Mouse (Mus musculus) forebrain, embryonic 16.5 days (tissue): ENCODE data around the gene B3gat3. TPM values are rescaled to one million over a fixed set of nuclear protein-coding genes. Genes with fewer than 3 reads are reported as not detected.
"Not testable (repeated sequence)": the region's sequence is repeated elsewhere in the genome, so short reads cannot be mapped to it uniquely, and the experiment has no call there.

Experiments used
- ATAC-seq: fragments of 200-750 bp; cut with Nextera tagmentation; 2 replicates; pipeline ENCODE4 v1.8.0; 2017; ENCODE audit warnings: mild to moderate bottlenecking, moderate library complexity
- H3K27ac ChIP-seq: fragments of 300-500 bp; sonication (generic); 2 replicates; pipeline ENCODE4 v1.5.1; 2014; ENCODE audit warnings: low read length, control low read depth
- H3K27me3 ChIP-seq: fragments of 300-500 bp; sonication (generic); replicated peaks from 2 replicates; pipeline ENCODE4 v1.6.1; 2014; ENCODE audit warnings: low read length; ENCODE audit not compliant: control insufficient read depth, insufficient read depth
- H3K36me3 ChIP-seq: fragments of 300-500 bp; sonication (generic); 2 replicates; pipeline ENCODE4 v1.6.1; 2014; ENCODE audit not compliant: control insufficient read depth, insufficient read depth
- H3K4me1 ChIP-seq: fragments of 300-500 bp; sonication (generic); replicated peaks from 2 replicates; pipeline ENCODE4 v1.6.1; 2014; ENCODE audit warnings: low read length; ENCODE audit not compliant: control insufficient read depth, insufficient read depth
- H3K4me2 ChIP-seq: fragments of 300-500 bp; sonication (generic); 2 replicates; pipeline ENCODE4 v1.6.1; 2014; ENCODE audit warnings: mild to moderate bottlenecking, low read length, control low read depth
- H3K4me3 ChIP-seq: fragments of 300-500 bp; sonication (generic); replicated peaks from 2 replicates; pipeline ENCODE4 v1.5.1; 2014; ENCODE audit warnings: mild to moderate bottlenecking, low read length, control low read depth
- H3K9ac ChIP-seq: fragments of 300-500 bp; sonication (generic); replicated peaks from 2 replicates; pipeline ENCODE4 v1.6.1; 2014; ENCODE audit warnings: low read depth, low read length, control low read depth
- H3K9me3 ChIP-seq: fragments of 300-500 bp; sonication (generic); 2 replicates; pipeline ENCODE4 v1.6.1; 2016; ENCODE audit warnings: low read length; ENCODE audit not compliant: control insufficient read depth
- WGBS: fragments of 180-500 bp; shearing (Covaris S2); extraction: QIAGEN DNeasy Blood & Tissue Kit; methylation state at CpG from one replicate; pipeline ENCODE4 v1.1.7; 2014; 5-methylcytosine and 5-hydroxymethylcytosine counted together
- polyA plus RNA-seq: library from polyadenylated mRNA; unstranded; fragments of >200 nt; fragmentation: Nextera tagmentation; extraction: Ambion mirVana; gene quantifications from 2 replicates; pipeline ENCODE4 v1.2.1, GENCODE M21; 2015

Gene B3gat3
- polyA plus RNA-seq, result 67.3 and 75.9 TPM in 2 replicates

DNA sequence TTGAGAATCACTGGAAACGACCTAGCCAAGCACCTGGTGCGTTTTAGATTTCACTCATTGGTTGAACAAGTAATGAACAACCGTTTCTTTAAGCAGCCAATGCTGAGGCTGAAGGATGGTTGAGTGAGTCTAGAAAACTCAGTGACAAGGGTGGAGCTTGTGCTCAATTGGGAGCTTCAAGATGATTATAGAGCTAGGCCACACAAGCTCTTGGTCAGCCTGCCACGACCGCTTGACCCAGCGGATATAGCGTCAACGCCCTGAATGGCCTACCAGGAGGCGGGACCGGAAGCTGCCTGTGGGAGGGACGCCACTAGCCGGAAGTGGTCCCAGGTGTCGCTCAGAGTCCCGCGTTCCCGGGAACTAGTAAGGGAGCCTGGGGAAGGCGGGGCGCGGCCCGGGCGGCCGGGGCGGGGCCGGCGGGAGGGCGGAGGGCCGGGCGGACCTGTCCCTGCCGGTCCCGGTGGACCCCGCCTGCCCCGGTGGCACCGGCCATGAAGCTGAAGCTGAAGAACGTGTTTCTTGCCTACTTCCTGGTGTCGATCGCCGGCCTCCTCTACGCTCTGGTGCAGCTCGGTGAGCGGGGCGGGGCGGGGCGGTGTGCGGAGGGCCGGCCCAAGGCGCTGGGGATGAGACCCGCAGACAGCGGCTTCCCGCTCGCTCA, at the start of gene B3gat3:
Gene B3gat3 (plus strand): TSS at position 302 of the 664 bp plus-strand sequence.
- peak; percentile 97 for ATAC-seq
- peak within 1 kb of the TSS; percentile 91 for H3K9ac ChIP-seq
- peak within 1 kb of the TSS; percentile 92 for H3K4me2 ChIP-seq
- H3K4me3 ChIP-seq, result peak within 1 kb of the TSS; percentile 91
- WGBS, result 2% methylated on average over 48 of the region's 50 CpGs
- peaks cover 17% of the 10 kb centered on the region for H3K4me1 ChIP-seq
- H3K36me3 ChIP-seq, result peaks cover 18% of the 10 kb centered on the region
- no peaks in the 10 kb centered on the region for H3K9me3 ChIP-seq
- no peaks in the 10 kb centered on the region for H3K27me3 ChIP-seq
- peak within 1 kb of the TSS; percentile 63 for H3K27ac ChIP-seq

GRCm38 (mm10) chr19:8870381-8870780, 49.8 kb upstream of the B3gat3 start:
- WGBS, result 75% methylated on average over 3 of the region's 3 CpGs
- not testable (repeated sequence) for H3K9me3 ChIP-seq, H3K27ac ChIP-seq, H3K4me3 ChIP-seq, ATAC-seq, H3K27me3 ChIP-seq, H3K4me2 ChIP-seq, H3K9ac ChIP-seq
- H3K36me3 ChIP-seq, result peaks cover 12% of the 10 kb centered on the region; the same call in 1 of the 2 replicates
- peaks cover 14% of the 10 kb centered on the region for H3K4me1 ChIP-seq

GRCm38 (mm10) chr19:8870838-8871237, 49.3 kb upstream of the B3gat3 start:
- peak; percentile 30 for ATAC-seq
- H3K4me2 ChIP-seq, result peak overlapping the region; percentile 58
- peak overlapping the region; percentile 73 for H3K4me3 ChIP-seq
- H3K27ac ChIP-seq, result 0 out of 2 replicates have a peak overlapping the region, but pooled peaks have one; percentile 41
- peaks cover 13% of the 10 kb centered on the region; the same call in 1 of the 2 replicates for H3K36me3 ChIP-seq
- peak overlapping the region; percentile 61 for H3K9ac ChIP-seq
- H3K4me1 ChIP-seq, result peaks cover 14% of the 10 kb centered on the region
- H3K9me3 ChIP-seq, result no peaks in the 10 kb centered on the region
- 62% methylated on average over 9 of the region's 9 CpGs for WGBS
- no peaks in the 10 kb centered on the region for H3K27me3 ChIP-seq

GRCm38 (mm10) chr19:8871267-8872186, 48.6 kb upstream of the B3gat3 start, which contains the start of gene Ubxn1:
Ubxn1 (plus strand) TSS chr19:8871496.
- Histone ChIP-seq H3K27ac (peak within 1 kb of the TSS; percentile 68), H3K36me3 (peaks cover 16% of the 10 kb centered on the region; the same call in 1 of the 2 replicates), H3K9ac (peak within 1 kb of the TSS; percentile 74), H3K4me1 (peaks cover 14% of the 10 kb centered on the region), H3K4me2 (peak within 1 kb of the TSS; percentile 93), H3K4me3 (peak within 1 kb of the TSS; percentile 73), H3K9me3 (no peaks in the 10 kb centered on the region), H3K27me3 (no peaks in the 10 kb centered on the region)
- ATAC-seq, result peak; percentile 97
- under 1% methylated on average over 53 of the region's 59 CpGs for WGBS

DNA sequence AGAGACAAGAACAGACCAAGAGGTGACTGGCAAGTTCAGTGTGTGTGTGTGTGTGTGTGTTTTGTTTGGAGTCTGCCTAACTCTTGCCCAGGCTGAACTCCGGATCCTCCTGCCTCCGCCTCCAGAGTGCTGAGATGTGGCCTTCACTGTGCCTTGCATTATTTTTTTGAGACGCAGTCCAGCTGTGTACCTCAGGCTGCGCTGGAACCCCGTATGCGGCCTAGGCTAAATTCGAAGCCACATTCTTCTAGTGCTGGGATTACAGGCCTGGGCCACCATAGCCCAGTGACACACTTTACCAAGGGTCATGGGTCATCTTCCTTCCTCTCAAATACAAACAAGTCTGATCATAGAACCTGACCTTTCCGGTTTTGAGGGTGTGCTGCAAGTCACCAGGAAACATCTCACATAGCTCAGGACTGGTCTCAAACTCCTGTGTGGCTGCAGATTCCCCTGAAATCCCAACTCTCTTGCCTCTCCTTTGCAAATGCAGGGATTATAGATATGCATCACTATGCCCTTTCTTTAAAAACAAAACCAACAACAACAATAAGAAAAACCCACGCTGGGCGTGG, 47.8 kb upstream of the B3gat3 start:
- H3K27ac ChIP-seq, result no peak overlapping the region
- 82% methylated on average over 10 of the region's 10 CpGs for WGBS
- H3K4me2 ChIP-seq, result peak overlapping the region; percentile 93
- H3K9ac ChIP-seq, result peak overlapping the region; percentile 74
- peak overlapping the region; percentile 73 for H3K4me3 ChIP-seq
- H3K36me3 ChIP-seq, result peaks cover 19% of the 10 kb centered on the region; the same call in 1 of the 2 replicates
- no peaks in the 10 kb centered on the region for H3K9me3 ChIP-seq
- H3K4me1 ChIP-seq, result peaks cover 14% of the 10 kb centered on the region
- H3K27me3 ChIP-seq, result no peaks in the 10 kb centered on the region
- ATAC-seq, result no peak

GRCm38 (mm10) chr19:8875031-8875430, 45.1 kb upstream of the B3gat3 start:
- peaks cover 22% of the 10 kb centered on the region for H3K36me3 ChIP-seq
- no peaks in the 10 kb centered on the region for H3K27me3 ChIP-seq
- H3K4me3 ChIP-seq, result no peak overlapping the region
- no peak overlapping the region for H3K9ac ChIP-seq
- H3K4me1 ChIP-seq, result peaks cover 18% of the 10 kb centered on the region
- no peak overlapping the region for H3K27ac ChIP-seq
- no peaks in the 10 kb centered on the region for H3K9me3 ChIP-seq
- 93% methylated on average over 7 of the region's 7 CpGs for WGBS
- ATAC-seq, result no peak
- H3K4me2 ChIP-seq, result no peak overlapping the region

DNA sequence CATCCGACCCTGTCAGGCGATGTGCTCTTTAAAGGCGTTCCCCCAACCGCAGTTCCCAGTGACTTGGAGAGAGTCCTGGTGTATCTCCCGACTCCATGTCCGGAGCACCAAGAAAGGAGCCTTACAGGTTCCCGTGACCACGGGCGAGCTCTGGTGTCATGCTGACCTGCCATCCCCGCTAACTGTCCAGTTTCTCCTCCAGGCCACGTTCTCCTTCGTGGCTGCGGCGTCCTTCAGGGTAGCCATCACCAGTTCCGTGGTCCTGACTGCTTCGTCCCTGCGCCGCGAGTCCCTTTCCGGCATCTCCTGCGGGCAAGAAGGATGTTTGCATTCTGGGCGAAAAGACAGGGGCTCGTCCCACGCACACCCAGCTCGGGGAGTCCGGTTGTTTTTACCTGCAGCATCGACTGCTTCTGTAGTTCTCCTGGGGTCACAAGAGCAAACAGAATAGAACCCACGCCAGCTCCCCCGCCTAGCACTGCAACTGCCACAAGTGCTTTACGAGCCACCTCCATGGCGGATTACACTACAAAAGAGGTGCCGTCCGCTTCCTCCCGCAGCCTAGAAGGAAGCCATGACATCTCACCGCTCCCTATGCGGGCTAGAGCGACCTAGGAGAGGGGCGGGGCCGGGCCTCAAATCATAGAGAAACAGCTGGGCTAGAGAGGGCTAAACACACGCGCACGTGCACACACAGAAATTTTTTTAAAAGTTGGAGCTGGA, 39.7 kb upstream of the B3gat3 start, which contains the start of gene Uqcc3:
Gene Uqcc3 (minus strand): TSS at position 613 of the 723 bp plus-strand sequence.
- no peaks in the 10 kb centered on the region for H3K27me3 ChIP-seq
- peak; percentile 99 for ATAC-seq
- peak within 1 kb of the TSS; percentile 49 for H3K27ac ChIP-seq
- peak within 1 kb of the TSS; percentile 54 for H3K4me3 ChIP-seq
- WGBS, result under 1% methylated on average over 42 of the region's 42 CpGs
- peak within 1 kb of the TSS; percentile 87 for H3K4me2 ChIP-seq
- peak within 1 kb of the TSS; percentile 80 for H3K9ac ChIP-seq
- H3K4me1 ChIP-seq, result peaks cover 9% of the 10 kb centered on the region
- peaks cover 10% of the 10 kb centered on the region for H3K36me3 ChIP-seq
- H3K9me3 ChIP-seq, result no peaks in the 10 kb centered on the region

- Histone ChIP-seq H3K27me3 (no peaks in the 10 kb centered on the region), H3K27ac (0 out of 2 replicates have a peak overlapping the region, but pooled peaks have one; percentile 28), H3K36me3 (peaks cover 9% of the 10 kb centered on the region), H3K9ac (peak overlapping the region; percentile 80), H3K4me1 (peaks cover 9% of the 10 kb centered on the region), H3K4me3 (peak overlapping the region; percentile 54), H3K4me2 (peak overlapping the region; percentile 87), H3K9me3 (no peaks in the 10 kb centered on the region)
- WGBS, result 15% methylated on average over 3 of the region's 3 CpGs
- ATAC-seq, result no peak; the same call in 1 of the 2 replicates
Observed at GRCm38 (mm10) chr19:8881034-8881392, 39.2 kb upstream of the B3gat3 start.
